Mouse (Mus musculus) forebrain, embryonic 14.5 days (tissue): ENCODE results near the gene Leng1. TPM values are rescaled to one million over a fixed set of nuclear protein-coding genes. Genes with fewer than 3 reads are reported as not detected.

ENCODE experiments used
- ATAC-seq: fragments of 200-750 bp; cut with Nextera tagmentation; 2 replicates; pipeline ENCODE4 v1.8.0; 2017; ENCODE audit warnings: mild to moderate bottlenecking, moderate library complexity
- DNase-seq: peaks from one replicate; pipeline ENCODE4 v3.0.0-alpha.2; 2015; ENCODE audit warnings: low spot score
- H3K27ac ChIP-seq: fragments of 300-500 bp; sonication (generic); 2 replicates; pipeline ENCODE4 v1.5.1; 2014; ENCODE audit warnings: low read depth, mild to moderate bottlenecking, control low read depth, low read length, moderate library complexity
- H3K27me3 ChIP-seq: fragments of 300-500 bp; sonication (generic); replicated peaks from 2 replicates; pipeline ENCODE4 v1.6.1; 2014; ENCODE audit warnings: low read length, control low read depth, mixed read lengths; ENCODE audit not compliant: control insufficient read depth, insufficient read depth
- H3K36me3 ChIP-seq: fragments of 300-500 bp; sonication (generic); 2 replicates; pipeline ENCODE4 v1.6.1; 2014; ENCODE audit warnings: low read length, control low read depth; ENCODE audit not compliant: control insufficient read depth, insufficient read depth
- H3K4me1 ChIP-seq: fragments of 300-500 bp; sonication (generic); 2 replicates; pipeline ENCODE4 v1.6.1; 2014; ENCODE audit warnings: antibody characterized with exemption, low read length, control low read depth; ENCODE audit not compliant: control insufficient read depth, insufficient read depth
- H3K4me2 ChIP-seq: fragments of 300-500 bp; sonication (generic); 2 replicates; pipeline ENCODE4 v1.6.1; 2014; ENCODE audit warnings: mild to moderate bottlenecking, control low read depth, low read length
- H3K4me3 ChIP-seq: fragments of 300-500 bp; sonication (generic); 2 replicates; pipeline ENCODE4 v1.5.1; 2014; ENCODE audit warnings: low read depth, low read length, control low read depth
- H3K9ac ChIP-seq: fragments of 300-500 bp; sonication (generic); 2 replicates; pipeline ENCODE4 v1.6.1; 2014; ENCODE audit warnings: mild to moderate bottlenecking, low read length, control low read depth, moderate library complexity
- H3K9me3 ChIP-seq: fragments of 300-500 bp; sonication (generic); replicated peaks from 2 replicates; pipeline ENCODE4 v1.6.1; 2016; ENCODE audit warnings: low read length, control low read depth, mixed read lengths; ENCODE audit not compliant: control insufficient read depth
- WGBS: fragments of 180-500 bp; shearing (Covaris S2); extraction: QIAGEN DNeasy Blood & Tissue Kit; methylation state at CpG from one replicate; pipeline ENCODE4 v1.1.7; 2014; 5-methylcytosine and 5-hydroxymethylcytosine counted together
- polyA plus RNA-seq: library from polyadenylated mRNA; unstranded; fragments of >200 nt; fragmentation: Nextera tagmentation; extraction: Ambion mirVana; gene quantifications from 2 replicates; pipeline ENCODE4 v1.2.1, GENCODE M21; 2014

Gene Leng1
- polyA plus RNA-seq, 1 experiment from 2014 or later: 10.2 TPM

DNA sequence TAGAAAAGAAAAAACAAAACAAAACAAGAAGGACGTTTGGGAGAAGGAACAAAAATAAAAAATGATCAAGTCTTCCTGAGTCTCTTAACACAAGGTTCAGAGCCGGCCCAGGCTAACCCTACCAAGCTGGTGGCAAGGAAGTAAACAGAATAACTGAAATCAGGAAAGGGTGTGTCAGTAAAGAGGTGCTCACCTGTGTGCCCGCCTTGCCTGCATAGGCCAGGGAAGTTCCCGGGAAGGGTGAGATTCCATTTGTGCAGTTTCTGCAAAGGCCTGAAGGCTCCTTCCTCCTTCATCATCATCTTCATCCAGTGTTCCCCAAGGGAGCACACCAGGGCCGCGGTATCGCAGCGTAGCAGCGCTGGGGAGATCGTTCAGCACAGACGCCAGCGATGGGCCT, 10.7 kb upstream of the Leng1 start:
- H3K27ac ChIP-seq: no peak overlapping the region
- ATAC-seq (no peak), DNase-seq (no peak)
- WGBS: 88% methylated on average over 12 of the region's 12 CpGs
- H3K9me3 ChIP-seq: no peaks in the 10 kb centered on the region
- H3K4me1 ChIP-seq: no peaks in the 10 kb centered on the region
- no peaks in the 10 kb centered on the region for H3K27me3 ChIP-seq
- no peak overlapping the region for H3K4me2 ChIP-seq
- no peak overlapping the region for H3K4me3 ChIP-seq
- 0 out of 2 replicates have a peak overlapping the region, but pooled peaks have one; percentile 3 for H3K9ac ChIP-seq
- H3K36me3 ChIP-seq: 0 out of 2 replicates have a peak, but pooled peaks cover 4% of the 10 kb centered on the region

DNA sequence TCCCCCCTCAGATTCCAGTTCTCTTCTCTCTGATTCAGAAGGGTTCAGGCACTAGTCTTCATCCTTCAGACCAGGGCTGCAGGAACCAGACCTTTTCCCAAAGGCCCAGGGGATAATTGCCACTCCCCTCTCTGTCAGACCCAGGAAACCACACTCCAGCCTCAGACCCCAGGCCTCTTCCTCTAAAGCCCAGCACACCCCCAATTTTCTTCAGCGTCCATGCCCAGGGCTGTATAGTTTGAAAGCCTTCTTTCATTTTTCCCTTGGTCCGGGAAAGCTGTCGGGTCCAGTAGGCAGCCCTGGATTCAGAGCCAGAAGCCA, 9.5 kb upstream of the Leng1 start:
- Histone ChIP-seq H3K36me3 (0 out of 2 replicates have a peak, but pooled peaks cover 4% of the 10 kb centered on the region), H3K9ac (no peak overlapping the region), H3K4me3 (no peak overlapping the region), H3K9me3 (no peaks in the 10 kb centered on the region), H3K4me1 (no peaks in the 10 kb centered on the region), H3K27me3 (no peaks in the 10 kb centered on the region), H3K4me2 (no peak overlapping the region), H3K27ac (no peak overlapping the region)
- ATAC-seq (no peak), DNase-seq (no peak)
- WGBS: 77% methylated on average over 3 of the region's 3 CpGs

DNA sequence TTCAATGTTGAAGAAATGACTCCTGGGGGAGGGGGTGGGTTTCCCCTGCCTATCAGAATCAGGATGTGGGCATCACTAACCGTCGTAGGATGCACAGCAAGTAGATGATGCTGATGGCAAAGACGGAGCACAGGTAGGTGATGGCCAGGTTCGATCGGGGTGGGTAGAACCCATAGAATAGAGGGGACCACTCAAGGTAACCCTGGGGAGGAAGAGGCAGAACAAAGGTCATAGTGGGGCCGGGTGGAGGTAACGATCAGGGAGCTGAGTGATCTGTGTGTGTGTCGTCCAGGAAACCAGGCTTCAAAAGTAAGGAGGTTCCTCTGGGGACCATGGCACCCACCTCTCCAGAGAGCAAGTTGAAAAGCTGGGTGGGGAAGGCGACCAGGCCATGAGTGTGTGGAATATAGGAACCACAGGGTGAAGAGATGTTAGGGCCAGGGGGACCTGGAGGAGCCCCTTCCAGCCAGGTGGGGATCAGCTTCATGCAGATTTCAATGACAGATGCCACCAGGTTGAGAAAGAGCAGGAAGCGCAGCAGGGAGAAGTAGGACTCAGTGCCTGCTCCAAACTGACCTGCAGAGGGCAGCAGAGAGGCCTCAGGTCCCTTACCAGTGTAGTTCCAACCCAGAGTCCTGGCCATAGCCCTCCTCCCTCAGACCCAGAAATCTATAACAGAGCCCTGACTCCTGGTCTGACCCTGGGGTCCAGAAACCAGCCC, 9.0 kb upstream of the Leng1 start:
- Histone ChIP-seq H3K4me2 (no peak overlapping the region), H3K27me3 (no peaks in the 10 kb centered on the region), H3K36me3 (0 out of 2 replicates have a peak, but pooled peaks cover 4% of the 10 kb centered on the region), H3K27ac (no peak overlapping the region), H3K9me3 (no peaks in the 10 kb centered on the region), H3K9ac (no peak overlapping the region), H3K4me3 (no peak overlapping the region), H3K4me1 (no peaks in the 10 kb centered on the region)
- whole genome bisulfite sequencing: 73% methylated on average over 10 of the region's 10 CpGs
- DNase-seq: peak; percentile 87
- peak; percentile 90 for ATAC-seq

DNA sequence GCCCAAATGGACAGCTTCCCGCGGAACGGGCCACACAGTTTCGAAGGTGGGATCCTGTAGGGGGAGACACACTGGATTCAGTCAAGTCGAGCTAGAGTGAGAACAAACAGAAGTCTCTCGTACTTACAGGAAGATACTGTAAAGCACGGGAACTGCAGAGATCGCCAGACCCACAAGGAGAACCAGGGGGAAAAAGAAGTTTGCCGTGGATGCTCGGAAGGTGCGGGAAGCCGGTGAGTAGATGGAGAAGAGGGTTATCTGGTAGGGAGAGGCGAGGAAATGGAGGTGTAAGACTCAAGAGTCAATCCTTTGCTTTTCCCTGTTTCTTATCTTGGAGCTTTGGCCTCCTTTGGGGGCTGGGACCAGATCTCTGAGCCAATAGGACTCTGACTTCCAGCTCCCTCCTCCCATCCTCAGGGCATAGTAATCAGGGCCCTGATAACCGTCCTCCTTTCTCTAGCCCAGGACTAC, 1.3 kb upstream of the Leng1 start:
- ATAC-seq: no peak
- Histone ChIP-seq H3K36me3 (peaks cover 16% of the 10 kb centered on the region), H3K4me3 (no peak overlapping the region), H3K27me3 (no peaks in the 10 kb centered on the region), H3K27ac (no peak overlapping the region), H3K4me1 (peaks cover 10% of the 10 kb centered on the region), H3K4me2 (no peak overlapping the region), H3K9ac (no peak overlapping the region), H3K9me3 (no peaks in the 10 kb centered on the region)
- DNase-seq: no peak
- 19% methylated on average over 14 of the region's 14 CpGs for WGBS

DNA sequence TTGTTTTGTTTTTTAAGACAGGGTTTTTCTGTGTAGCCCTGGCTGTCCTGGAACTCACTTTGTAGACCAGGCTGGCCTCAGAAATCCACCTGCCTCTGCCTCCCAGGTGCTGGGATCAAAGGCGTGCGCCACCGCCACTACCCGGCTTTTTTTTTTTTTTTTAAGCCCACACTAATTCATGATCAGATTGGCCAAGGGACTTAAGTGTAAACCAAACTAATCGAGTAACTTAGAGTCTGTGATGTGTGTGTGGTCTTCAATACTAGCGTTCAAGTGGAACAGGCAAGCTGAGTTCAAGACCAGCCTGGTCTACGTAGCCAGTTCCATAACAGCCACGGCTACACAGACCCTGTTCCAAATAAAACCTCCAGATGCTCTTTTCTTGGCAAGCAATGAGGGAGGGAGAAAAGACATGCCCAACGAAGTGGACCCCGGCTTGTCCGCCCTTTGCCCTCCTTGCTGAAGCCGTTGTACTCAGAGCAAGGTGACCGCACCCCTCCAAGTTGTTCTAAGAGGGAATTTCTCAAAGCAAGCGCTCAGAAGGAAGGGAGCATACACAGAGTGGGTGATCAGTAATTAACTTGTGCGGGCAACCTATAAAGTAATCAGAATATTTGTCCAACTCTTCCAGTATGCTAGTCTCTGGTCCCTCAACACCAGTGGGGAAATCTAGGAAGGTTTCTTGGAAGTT, 971 bp downstream of the Leng1 start:
- Histone ChIP-seq H3K36me3 (peaks cover 39% of the 10 kb centered on the region), H3K4me3 (peak overlapping the region; percentile 69), H3K9ac (peak overlapping the region; percentile 76), H3K27ac (peak overlapping the region; percentile 80), H3K4me2 (peak overlapping the region; percentile 84), H3K9me3 (no peaks in the 10 kb centered on the region), H3K27me3 (no peaks in the 10 kb centered on the region), H3K4me1 (peaks cover 10% of the 10 kb centered on the region)
- DNase-seq: peak; percentile 11
- ATAC-seq: peak; percentile 37
- WGBS: 31% methylated on average over 15 of the region's 15 CpGs

DNA sequence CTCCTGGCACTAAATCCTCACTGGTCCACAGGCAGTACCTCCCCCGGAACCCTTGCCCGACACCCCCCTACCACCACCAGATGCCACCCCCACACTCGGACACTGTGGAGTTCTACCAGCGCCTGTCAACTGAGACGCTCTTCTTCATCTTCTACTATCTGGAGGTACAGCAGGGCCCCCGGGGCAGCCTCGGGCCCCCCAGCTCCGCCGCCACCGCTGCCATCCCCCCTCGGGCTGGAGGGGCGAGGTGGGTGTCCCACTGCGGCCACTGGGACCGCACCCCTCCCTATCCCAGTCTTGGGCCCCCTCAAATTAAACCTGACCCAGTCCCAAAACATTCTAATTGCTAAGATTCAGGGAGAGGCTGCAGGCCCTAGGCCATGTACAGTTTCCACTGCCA, 7.1 kb downstream of the Leng1 start:
- Histone ChIP-seq H3K4me2 (no peak overlapping the region), H3K9me3 (no peaks in the 10 kb centered on the region), H3K9ac (no peak overlapping the region), H3K36me3 (peaks cover 100% of the 10 kb centered on the region), H3K27ac (no peak overlapping the region), H3K4me3 (no peak overlapping the region), H3K27me3 (no peaks in the 10 kb centered on the region), H3K4me1 (peaks cover 1% of the 10 kb centered on the region; the same call in 1 of the 2 replicates)
- ATAC-seq: no peak
- 94% methylated on average over 14 of the region's 14 CpGs for WGBS
- no peak for DNase-seq

DNA sequence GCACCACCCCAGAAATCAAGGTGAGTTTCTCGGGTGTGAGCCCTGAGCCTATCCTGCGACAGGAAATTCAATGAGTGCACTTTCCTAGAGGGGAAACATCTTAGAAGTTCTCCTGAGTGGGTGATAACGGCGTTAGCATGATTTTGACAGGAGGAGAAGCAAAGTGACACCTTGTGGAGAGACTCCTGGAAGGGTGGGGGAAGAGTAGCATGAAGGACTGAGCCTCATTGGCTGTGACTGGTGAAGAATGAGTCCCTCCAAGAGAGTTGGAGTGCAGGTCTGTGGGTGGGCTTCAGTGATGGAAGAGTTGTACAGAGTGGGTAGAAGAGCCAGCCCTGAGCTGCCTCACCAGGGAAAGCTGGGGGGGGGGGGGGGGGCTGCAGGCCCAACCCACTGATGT, 8.7 kb downstream of the Leng1 start:
- H3K9ac ChIP-seq: no peak overlapping the region
- no peak overlapping the region for H3K4me3 ChIP-seq
- H3K36me3 ChIP-seq: peaks cover 100% of the 10 kb centered on the region
- no peak for DNase-seq
- H3K27ac ChIP-seq: no peak overlapping the region
- no peak for ATAC-seq
- no peaks in the 10 kb centered on the region for H3K4me1 ChIP-seq
- WGBS: 91% methylated on average over 4 of the region's 4 CpGs
- no peaks in the 10 kb centered on the region for H3K9me3 ChIP-seq
- no peaks in the 10 kb centered on the region for H3K27me3 ChIP-seq
- no peak overlapping the region for H3K4me2 ChIP-seq

DNA sequence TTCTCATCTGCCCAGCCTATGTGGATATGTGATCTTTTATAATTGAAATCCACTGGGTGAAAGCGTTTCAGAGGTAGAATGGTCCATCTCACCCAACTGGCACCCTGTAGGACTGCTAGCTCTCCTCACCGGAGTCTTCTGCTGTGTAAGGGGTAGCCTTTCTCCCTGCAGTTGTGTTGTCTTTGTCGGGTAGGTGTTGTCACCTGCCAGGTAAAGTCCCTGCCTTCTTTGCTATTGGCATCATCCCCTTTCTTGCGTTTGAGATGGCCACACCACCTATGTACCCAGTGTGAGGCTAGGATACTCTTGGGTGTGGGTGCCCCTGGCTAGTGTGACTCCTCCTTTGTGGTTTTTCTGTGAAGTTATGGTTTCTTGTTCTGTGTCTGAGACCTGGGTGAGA, 19.0 kb downstream of the Leng1 start:
- no peak for ATAC-seq

DNA sequence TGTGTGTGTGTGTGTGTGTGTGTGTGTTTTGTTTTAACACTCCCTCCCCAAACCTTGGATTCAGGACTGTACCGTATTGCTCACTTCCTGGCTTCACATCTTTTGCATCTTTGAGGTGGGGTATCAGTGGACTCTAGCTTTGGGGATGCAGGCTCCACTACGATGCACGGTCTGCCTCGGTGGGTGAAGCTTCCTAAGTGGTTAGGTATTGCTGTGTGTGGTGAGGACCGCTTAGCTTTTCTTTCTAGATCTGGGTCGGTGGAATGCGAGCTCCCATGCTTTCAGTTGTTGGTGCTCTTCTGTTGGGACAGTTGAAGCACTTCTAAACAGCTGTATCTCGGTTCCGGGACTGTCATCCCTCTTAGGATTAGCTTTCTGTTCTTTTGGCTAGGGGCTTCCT, 19.5 kb downstream of the Leng1 start:
- Histone ChIP-seq H3K4me3 (peak overlapping the region; percentile 100), H3K9me3 (no peaks in the 10 kb centered on the region), H3K27ac (peak overlapping the region; percentile 98; the same call in 1 of the 2 replicates), H3K36me3 (peaks cover 28% of the 10 kb centered on the region), H3K4me1 (peaks cover 28% of the 10 kb centered on the region), H3K4me2 (peak overlapping the region; percentile 89), H3K27me3 (no peaks in the 10 kb centered on the region), H3K9ac (peak overlapping the region; percentile 98)
- ATAC-seq (no peak), DNase-seq (no peak)
- 24% methylated on average over 9 of the region's 9 CpGs for WGBS

More for the DNA sequence above, 19.0 kb downstream of the Leng1 start:
- Histone ChIP-seq H3K4me2 (peak overlapping the region; percentile 89), H3K9ac (peak overlapping the region; percentile 98), H3K27me3 (no peaks in the 10 kb centered on the region), H3K27ac (no peak overlapping the region), H3K36me3 (peaks cover 28% of the 10 kb centered on the region), H3K4me1 (peaks cover 28% of the 10 kb centered on the region), H3K4me3 (peak overlapping the region; percentile 100), H3K9me3 (no peaks in the 10 kb centered on the region)
- 65% methylated on average over 4 of the region's 4 CpGs for WGBS
- no peak for DNase-seq
